In the genomic region with DNA sequence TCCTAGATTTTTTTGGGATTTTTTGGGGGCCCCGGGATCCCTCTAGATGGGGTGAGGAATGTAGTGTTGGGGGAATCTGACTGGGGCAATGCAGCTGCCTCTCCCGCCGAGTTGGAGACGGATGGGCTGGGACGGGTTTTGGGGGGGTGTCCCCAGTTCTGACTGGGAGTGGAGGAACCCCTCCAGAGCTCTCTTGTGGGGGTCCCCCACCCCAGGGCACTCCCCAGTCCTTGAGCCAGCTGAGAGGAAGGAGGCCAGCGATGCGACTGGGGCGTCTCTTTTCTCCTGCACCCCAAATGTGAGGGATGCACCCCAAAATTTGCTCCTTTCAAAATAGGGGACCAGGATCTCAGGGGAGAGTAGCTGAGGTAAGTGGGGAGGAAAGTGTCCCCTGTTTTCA, we compare ENCODE assay signal across 9 mouse cellular contexts. TPM values are rescaled to one million over a fixed set of nuclear protein-coding genes. Genes with fewer than 3 reads are reported as not detected.
DNase-seq lines count a peak whose midpoint lies in the region; ATAC-seq and TF ChIP-seq lines count a peak whose summit lies in the region.
"Had no signal": no experiment of that assay in that cellular context is flagged by ENCODE, and none has a peak within 500 bp of the region (broad histone marks: within the 10 kb centered on the region; RNA-seq: fewer than 3 reads in every experiment).

No protein-coding gene starts in this region.

- H3K27ac ChIP-seq in lung, embryonic 15.5 days: peak overlapping the region; percentile 51; the same call in 1 of the 2 replicates
- peak overlapping the region; percentile 44; the same call in 1 of the 2 replicates for H3K27ac ChIP-seq in embryonic facial prominence, embryonic 15.5 days (replicated peaks)
- no peak overlapping the region for H3K27ac ChIP-seq in kidney, postnatal 0 days
- H3K27ac ChIP-seq in stomach, embryonic 14.5 days (ENCODE audit: low read length): no peak overlapping the region

- H3K36me3 ChIP-seq in lung, embryonic 15.5 days: peaks cover 11% of the 10 kb centered on the region
- peaks cover 12% of the 10 kb centered on the region; the same call in 1 of the 2 replicates for H3K36me3 ChIP-seq in embryonic facial prominence, embryonic 15.5 days
- peaks cover 10% of the 10 kb centered on the region; the same call in 1 of the 2 replicates for H3K36me3 ChIP-seq in kidney, postnatal 0 days (ENCODE audit: insufficient read depth, low read length)
- peaks cover 6% of the 10 kb centered on the region for H3K36me3 ChIP-seq in stomach, embryonic 14.5 days (ENCODE audit: control insufficient read depth, insufficient read depth, low read length)

- peak overlapping the region; percentile 69 for H3K4me2 ChIP-seq in lung, embryonic 15.5 days
- H3K4me2 ChIP-seq in embryonic facial prominence, embryonic 15.5 days (replicated peaks): peak overlapping the region; percentile 54
- H3K4me2 ChIP-seq in kidney, postnatal 0 days (ENCODE audit: low read length): peak overlapping the region; percentile 67
- peak overlapping the region; percentile 42 for H3K4me2 ChIP-seq in stomach, embryonic 14.5 days (replicated peaks; ENCODE audit: low read depth, low read length)

- H3K4me3 ChIP-seq in lung, embryonic 15.5 days: peak overlapping the region; percentile 38
- peak overlapping the region; percentile 44 for H3K4me3 ChIP-seq in embryonic facial prominence, embryonic 15.5 days (replicated peaks)
- H3K4me3 ChIP-seq in kidney, postnatal 0 days (replicated peaks; ENCODE audit: low read depth, low read length): peak overlapping the region; percentile 36
- peak overlapping the region; percentile 32 for H3K4me3 ChIP-seq in stomach, embryonic 14.5 days (ENCODE audit: low read depth, low read length)

- H3K9me3 ChIP-seq in lung, embryonic 15.5 days: no peaks in the 10 kb centered on the region
- H3K9me3 ChIP-seq in embryonic facial prominence, embryonic 15.5 days (replicated peaks): no peaks in the 10 kb centered on the region
- H3K9me3 ChIP-seq in kidney, postnatal 0 days (replicated peaks; ENCODE audit: low read length): no peaks in the 10 kb centered on the region
- H3K9me3 ChIP-seq in stomach, embryonic 14.5 days (ENCODE audit: control insufficient read depth, low read depth, low read length): no peaks in the 10 kb centered on the region

- DNase-seq in lung, postnatal 14 days: no peak
- DNase-seq in kidney, postnatal 0 days (ENCODE audit: low spot score): no peak
- DNase-seq in retina, embryonic 14.5 days (ENCODE audit: low spot score): no peak
- DNase-seq in layer of hippocampus, adult 18-20 months (ENCODE audit: low spot score in 2 of 2): no peak

- 36% methylated on average over 8 of the region's 8 CpGs for WGBS in lung, embryonic 15.5 days
- WGBS in embryonic facial prominence, embryonic 15.5 days: 26% methylated on average over 8 of the region's 8 CpGs
- WGBS in kidney, postnatal 0 days: 33% methylated on average over 8 of the region's 8 CpGs
- 33% methylated on average over 8 of the region's 8 CpGs for WGBS in stomach, embryonic 14.5 days

- peaks cover 56% of the 10 kb centered on the region for H3K4me1 ChIP-seq in lung, embryonic 15.5 days
- H3K4me1 ChIP-seq in embryonic facial prominence, embryonic 15.5 days: peaks cover 63% of the 10 kb centered on the region
- H3K4me1 ChIP-seq in kidney, postnatal 0 days (replicated peaks; ENCODE audit: insufficient read depth, low read length): peaks cover 13% of the 10 kb centered on the region; the same call in 1 of the 2 replicates
- H3K4me1 ChIP-seq in stomach, embryonic 14.5 days (ENCODE audit: control insufficient read depth, insufficient read depth, low read length): peaks cover 10% of the 10 kb centered on the region

- H3K9ac ChIP-seq in lung, embryonic 15.5 days: peak overlapping the region; percentile 56
- peak overlapping the region; percentile 35 for H3K9ac ChIP-seq in embryonic facial prominence, embryonic 15.5 days
- peak overlapping the region; percentile 60 for H3K9ac ChIP-seq in kidney, postnatal 0 days (ENCODE audit: low read depth, low read length)
- H3K9ac ChIP-seq in stomach, embryonic 14.5 days (replicated peaks; ENCODE audit: low read depth, low read length): peak overlapping the region; percentile 22; the same call in 1 of the 2 replicates

- peaks cover 24% of the 10 kb centered on the region for H3K27me3 ChIP-seq in lung, embryonic 15.5 days
- H3K27me3 ChIP-seq in embryonic facial prominence, embryonic 15.5 days: peaks cover 28% of the 10 kb centered on the region
- H3K27me3 ChIP-seq in kidney, postnatal 0 days (ENCODE audit: insufficient read depth, low read length): peaks cover 11% of the 10 kb centered on the region; the same call in 1 of the 2 replicates
- H3K27me3 ChIP-seq in stomach, embryonic 14.5 days (ENCODE audit: control insufficient read depth, insufficient read depth, low read length): peaks cover 1% of the 10 kb centered on the region; the same call in 1 of the 2 replicates

- ATAC-seq in lung, embryonic 15.5 days (ENCODE audit: borderline replicate concordance, extremely low read depth, low FRiP score, low TSS enrichment): no peak
- no peak for ATAC-seq in embryonic facial prominence, embryonic 15.5 days (ENCODE audit: insufficient number of reproducible peaks, low FRiP score, low TSS enrichment, low read depth)
- no peak for ATAC-seq in kidney, postnatal 0 days (replicated peaks; ENCODE audit: low FRiP score, low read depth)
- no peak for ATAC-seq in stomach, embryonic 14.5 days (ENCODE audit: insufficient number of reproducible peaks, insufficient read depth, low FRiP score, low read depth)
- ATAC-seq in CD4-positive, CD25-positive, alpha-beta regulatory T cell, adult 4 months: no peak

- TF ChIP-seq CTCF in kidney, postnatal 0 days (IDR thresholded peaks at IDR 0.05; ENCODE audit: low read depth): no peak

RNA-seq across cellular contexts. Expression of a gene that starts 3.4 kb away (rescaled TPM):
- polyA plus RNA-seq in lung, embryonic 15.5 days (2015; fragmentation: Nextera tagmentation; extraction: Ambion mirVana): 30.2 and 33.9 TPM in 2 replicates
- polyA plus RNA-seq in embryonic facial prominence, embryonic 15.5 days (2015; fragmentation: Nextera tagmentation; extraction: Ambion mirVana): 11.9 and 12.4 TPM in 2 replicates
- 22.0 TPM in 2 replicates for polyA plus RNA-seq in kidney, postnatal 0 days (2015; fragmentation: Nextera tagmentation; extraction: Ambion mirVana)
- 11.3 and 12.0 TPM in 2 replicates for polyA plus RNA-seq in stomach, embryonic 14.5 days (2014; fragmentation: Nextera tagmentation; extraction: Ambion mirVana)
- polyA plus RNA-seq in CD4-positive, CD25-positive, alpha-beta regulatory T cell, adult 4 months (2017; shearing (Covaris generic)): under 1 TPM; 0.31 to 0.56 TPM
- total RNA-seq in layer of hippocampus, adult 18-20 months (2021): 1 to 10 TPM in 1 of 2 experiments, under 1 TPM in 1; 0.92 to 1.1 TPM
- total RNA-seq: neutrophil, adult 5-6 weeks had no signal

RNA-seq across cellular contexts. Expression of a gene that starts 4.7 kb away (rescaled TPM):
- 175 and 179 TPM in 2 replicates for polyA plus RNA-seq in lung, embryonic 15.5 days (2015; fragmentation: Nextera tagmentation; extraction: Ambion mirVana)
- polyA plus RNA-seq in embryonic facial prominence, embryonic 15.5 days (2015; fragmentation: Nextera tagmentation; extraction: Ambion mirVana): 157 and 177 TPM in 2 replicates
- polyA plus RNA-seq in kidney, postnatal 0 days (2015; fragmentation: Nextera tagmentation; extraction: Ambion mirVana): 147 and 150 TPM in 2 replicates
- 164 and 167 TPM in 2 replicates for polyA plus RNA-seq in stomach, embryonic 14.5 days (2014; fragmentation: Nextera tagmentation; extraction: Ambion mirVana)
- polyA plus RNA-seq in CD4-positive, CD25-positive, alpha-beta regulatory T cell, adult 4 months (2017; shearing (Covaris generic)): 100 to 1,000 TPM; 123 to 141 TPM
- total RNA-seq in layer of hippocampus, adult 18-20 months (2021): 10 to 100 TPM; 39.7 to 45.9 TPM

RNA-seq across cellular contexts. Expression of a gene that starts 6.6 kb away (rescaled TPM):
- 10.8 and 11.0 TPM in 2 replicates for polyA plus RNA-seq in lung, embryonic 15.5 days (2015; fragmentation: Nextera tagmentation; extraction: Ambion mirVana)
- 9.5 and 12.0 TPM in 2 replicates for polyA plus RNA-seq in embryonic facial prominence, embryonic 15.5 days (2015; fragmentation: Nextera tagmentation; extraction: Ambion mirVana)
- polyA plus RNA-seq in kidney, postnatal 0 days (2015; fragmentation: Nextera tagmentation; extraction: Ambion mirVana): 15.6 and 15.9 TPM in 2 replicates
- 9.2 and 13.3 TPM in 2 replicates for polyA plus RNA-seq in stomach, embryonic 14.5 days (2014; fragmentation: Nextera tagmentation; extraction: Ambion mirVana)
- polyA plus RNA-seq in CD4-positive, CD25-positive, alpha-beta regulatory T cell, adult 4 months (2017; shearing (Covaris generic)): 1 to 10 TPM; 3.3 to 5.3 TPM
- total RNA-seq in layer of hippocampus, adult 18-20 months (2021): 1 to 10 TPM; 5.6 to 6.7 TPM

RNA-seq across cellular contexts. Expression of a gene that starts 6.6 kb away (rescaled TPM):
- polyA plus RNA-seq in lung, embryonic 15.5 days (2015; fragmentation: Nextera tagmentation; extraction: Ambion mirVana): 179 and 183 TPM in 2 replicates
- 231 and 240 TPM in 2 replicates for polyA plus RNA-seq in embryonic facial prominence, embryonic 15.5 days (2015; fragmentation: Nextera tagmentation; extraction: Ambion mirVana)
- 455 and 492 TPM in 2 replicates for polyA plus RNA-seq in kidney, postnatal 0 days (2015; fragmentation: Nextera tagmentation; extraction: Ambion mirVana)
- polyA plus RNA-seq in stomach, embryonic 14.5 days (2014; fragmentation: Nextera tagmentation; extraction: Ambion mirVana): 157 and 164 TPM in 2 replicates
- polyA plus RNA-seq in CD4-positive, CD25-positive, alpha-beta regulatory T cell, adult 4 months (2017; shearing (Covaris generic)): 100 to 1,000 TPM; 218 TPM
- total RNA-seq in layer of hippocampus, adult 18-20 months (2021): 100 to 1,000 TPM; 262 to 272 TPM

RNA-seq across cellular contexts. Expression of a gene that starts 12.2 kb away (rescaled TPM):
- polyA plus RNA-seq in lung, embryonic 15.5 days (2015; fragmentation: Nextera tagmentation; extraction: Ambion mirVana): 5.5 and 6.0 TPM in 2 replicates
- 10.3 and 13.2 TPM in 2 replicates for polyA plus RNA-seq in embryonic facial prominence, embryonic 15.5 days (2015; fragmentation: Nextera tagmentation; extraction: Ambion mirVana)
- 20.6 and 21.4 TPM in 2 replicates for polyA plus RNA-seq in kidney, postnatal 0 days (2015; fragmentation: Nextera tagmentation; extraction: Ambion mirVana)
- 5.6 and 8.8 TPM in 2 replicates for polyA plus RNA-seq in stomach, embryonic 14.5 days (2014; fragmentation: Nextera tagmentation; extraction: Ambion mirVana)
- polyA plus RNA-seq in CD4-positive, CD25-positive, alpha-beta regulatory T cell, adult 4 months (2017; shearing (Covaris generic)): 1 to 10 TPM; 2.7 to 3.9 TPM
- 1 to 10 TPM; 6.2 to 9.0 TPM for total RNA-seq in layer of hippocampus, adult 18-20 months (2021)

Comparison
In these comparisons a context has a peak if more than half of its experiments do, and no peak if none do; other contexts are left out.
1. H3K27ac ChIP-seq: peak in lung, embryonic 15.5 days (single experiment) and embryonic facial prominence, embryonic 15.5 days (single experiment); none in kidney, postnatal 0 days (single experiment) and stomach, embryonic 14.5 days (single experiment).
2. Peak in every context shown above with its lines, with median percentiles within 50 percentile points of each other: H3K4me2 ChIP-seq, H3K4me3 ChIP-seq and H3K9ac ChIP-seq.